ENCODE assay signal across 31 mouse cellular contexts in genomic region chrX:111404816-111405215, GRCm38 (mm10).
"Had no signal": no experiment of that assay in that cellular context is flagged by ENCODE, and none has a peak within 500 bp of the region (broad histone marks: within the 10 kb centered on the region; RNA-seq: fewer than 3 reads in every experiment).

No protein-coding gene starts in this region.

- H3K27ac ChIP-seq: heart, embryonic 10.5 days; heart, embryonic 13.5 days; heart, embryonic 15.5 days; hindbrain, embryonic 10.5 days; hindbrain, embryonic 12.5 days; hindbrain, embryonic 13.5 days; hindbrain, embryonic 14.5 days; hindbrain, embryonic 15.5 days; hindbrain, postnatal 0 days; intestine, embryonic 15.5 days; kidney, embryonic 15.5 days; kidney, postnatal 0 days; layer of hippocampus, adult 2 months; left cerebral cortex, adult 2 months had no signal

- H3K4me3 ChIP-seq: heart, embryonic 10.5 days; heart, embryonic 12.5 days; heart, embryonic 13.5 days; heart, embryonic 15.5 days; hindbrain, embryonic 10.5 days; hindbrain, embryonic 12.5 days; hindbrain, embryonic 13.5 days; hindbrain, embryonic 15.5 days; intestine, embryonic 15.5 days; kidney, embryonic 15.5 days; layer of hippocampus, adult 2 months; left cerebral cortex, adult 2 months had no signal

- H3K9ac ChIP-seq: heart, embryonic 12.5 days; heart, embryonic 13.5 days; heart, embryonic 15.5 days; hindbrain, embryonic 12.5 days; hindbrain, embryonic 13.5 days; hindbrain, embryonic 14.5 days; hindbrain, embryonic 15.5 days; intestine, embryonic 15.5 days; kidney, embryonic 15.5 days had no signal

- H3K36me3 ChIP-seq: heart, embryonic 10.5 days; heart, embryonic 12.5 days; heart, embryonic 13.5 days; heart, embryonic 15.5 days; hindbrain, embryonic 10.5 days; hindbrain, embryonic 12.5 days; hindbrain, embryonic 13.5 days; hindbrain, embryonic 15.5 days; intestine, embryonic 15.5 days; kidney, embryonic 15.5 days had no signal

- DNase-seq: heart, postnatal 10 days; heart, postnatal 14 days; heart, postnatal 36 days; heart, postnatal 4 days; kidney, adult 11 months; kidney, adult 18-20 months; kidney, adult 2 months; kidney, adult 8-10 months; kidney, adult 9 months; kidney, postnatal 10 days; kidney, postnatal 14 days; kidney, postnatal 25 days; kidney, postnatal 36 days; kidney, postnatal 4 days; layer of hippocampus, adult 9-11 months; layer of hippocampus, postnatal 36 days had no signal

- H3K4me1 ChIP-seq: heart, embryonic 10.5 days; heart, embryonic 12.5 days; heart, embryonic 13.5 days; heart, embryonic 15.5 days; hindbrain, embryonic 10.5 days; hindbrain, embryonic 12.5 days; hindbrain, embryonic 13.5 days; hindbrain, embryonic 15.5 days; intestine, embryonic 15.5 days; kidney, embryonic 15.5 days had no signal

- H3K27me3 ChIP-seq: heart, embryonic 12.5 days; heart, embryonic 13.5 days; heart, embryonic 15.5 days; hindbrain, embryonic 12.5 days; hindbrain, embryonic 13.5 days; hindbrain, embryonic 15.5 days; intestine, embryonic 15.5 days; kidney, embryonic 15.5 days had no signal

- H3K9me3 ChIP-seq: heart, embryonic 10.5 days; heart, embryonic 12.5 days; heart, embryonic 13.5 days; heart, embryonic 15.5 days; hindbrain, embryonic 10.5 days; hindbrain, embryonic 12.5 days; hindbrain, embryonic 13.5 days; hindbrain, embryonic 15.5 days; intestine, embryonic 15.5 days; kidney, embryonic 15.5 days had no signal
